ENCODE assay signal across 8 mouse cellular contexts in the genomic region with DNA sequence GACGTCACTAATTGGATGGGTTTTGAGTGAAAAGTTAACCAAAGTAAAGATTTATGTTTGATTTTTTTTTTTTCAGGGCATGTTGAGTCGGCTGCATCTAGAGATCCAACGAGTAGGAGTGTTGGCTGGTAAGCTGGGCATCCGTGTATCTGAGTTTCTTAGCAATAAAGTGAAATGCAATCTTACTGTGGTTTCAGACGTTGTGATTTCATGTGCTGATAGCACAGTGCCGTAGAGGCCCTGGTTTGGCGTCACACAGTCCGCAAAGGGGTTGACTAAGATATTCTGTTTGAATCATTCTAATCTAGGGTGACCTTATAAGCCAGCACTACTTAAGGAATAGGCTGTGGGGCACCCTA. TPM values are rescaled to one million over a fixed set of nuclear protein-coding genes. Genes with fewer than 3 reads are reported as not detected.
A peak's percentile ranks its signal among the peaks of the same experiment; 100 is the strongest.
DNase-seq lines count a peak whose midpoint lies in the region; ATAC-seq and TF ChIP-seq lines count a peak whose summit lies in the region.

No protein-coding gene starts in this region.

- H3K4me2 ChIP-seq in neural tube, embryonic 12.5 days (replicated peaks), result peak overlapping the region; percentile 90

- H3K79me2 ChIP-seq in liver, adult 2 months (ENCODE audit: control insufficient read depth, insufficient read depth, low read length), result peaks cover 25% of the 10 kb centered on the region; the same call in 1 of the 2 replicates

- ATAC-seq in neural tube, embryonic 12.5 days (ENCODE audit: low FRiP score, low read depth), result no peak

- H3K4me3 ChIP-seq in liver, adult 2 months (ENCODE audit: insufficient read depth, low read depth, low read length), result peak overlapping the region; percentile 53
- H3K4me3 ChIP-seq in neural tube, embryonic 12.5 days, result peak overlapping the region; percentile 45

- no peak for DNase-seq in liver, adult 2 months (ENCODE audit: extremely low read depth, low read depth, low spot score)
- no peak for DNase-seq in liver
- DNase-seq in c-Kit-positive CD71-positive TER-119-positive erythroid progenitor cells, embryonic 14.5 days (ENCODE audit: low spot score), result peak; percentile 31
- DNase-seq in induced T-regulatory cell, adult 2 months (ENCODE audit: low read depth), result peak; percentile 85
- no peak for DNase-seq in layer of hippocampus, postnatal 14 days (ENCODE audit: low spot score in 2 of 2)
- no peak for DNase-seq in urinary bladder, postnatal 25 days (ENCODE audit: low spot score)
- DNase-seq in urinary bladder, postnatal 14 days (ENCODE audit: low spot score), result no peak

- no peaks in the 10 kb centered on the region for H3K9me3 ChIP-seq in neural tube, embryonic 12.5 days

- no peaks in the 10 kb centered on the region for H3K36me3 ChIP-seq in liver, adult 2 months (ENCODE audit: control insufficient read depth, insufficient read depth, low read length)
- peaks cover 7% of the 10 kb centered on the region; the same call in 1 of the 2 replicates for H3K36me3 ChIP-seq in neural tube, embryonic 12.5 days

- peaks cover 19% of the 10 kb centered on the region for H3K4me1 ChIP-seq in liver, adult 2 months (ENCODE audit: control insufficient read depth, insufficient read depth, low read length)
- H3K4me1 ChIP-seq in neural tube, embryonic 12.5 days, result peaks cover 53% of the 10 kb centered on the region

- no peak for TF ChIP-seq CTCF in liver, adult 2 months (IDR thresholded peaks at IDR 0.05; ENCODE audit: low read depth, low read length)

- no peaks in the 10 kb centered on the region for H3K27me3 ChIP-seq in liver, adult 2 months (ENCODE audit: control insufficient read depth, insufficient read depth, low read length)
- no peaks in the 10 kb centered on the region for H3K27me3 ChIP-seq in neural tube, embryonic 12.5 days (replicated peaks)

- peak overlapping the region; percentile 27 for H3K27ac ChIP-seq in liver, adult 2 months (replicated peaks; ENCODE audit: insufficient read depth, low read depth, low read length)
- no peak overlapping the region for H3K27ac ChIP-seq in neural tube, embryonic 12.5 days

- no peak for TF ChIP-seq POLR2A in liver, adult 2 months (IDR thresholded peaks at IDR 0.05; ENCODE audit: extremely low read depth, insufficient read depth, low read length)

- under 1% methylated on average over 8 of the region's 8 CpGs for WGBS in liver, adult 2 months
- WGBS in neural tube, embryonic 12.5 days, result 1% methylated on average over 8 of the region's 8 CpGs

- H3K9ac ChIP-seq in liver, adult 2 months (ENCODE audit: low read depth, low read length), result peak overlapping the region; percentile 70
- peak overlapping the region; percentile 58 for H3K9ac ChIP-seq in neural tube, embryonic 12.5 days

RNA-seq across cellular contexts. Expression of gene Traf7, which starts 0.8 kb away (rescaled TPM):
- 13.4 and 14.4 TPM in 2 replicates for total RNA-seq in liver, adult 2 months (2014; rRNA removed)
- 25.3 and 47.5 TPM in 2 replicates for polyA plus RNA-seq in liver, adult 2 months (2012; rRNA removed)
- polyA plus RNA-seq in neural tube, embryonic 12.5 days (2016; fragmentation: Nextera tagmentation; extraction: Ambion mirVana), result 83.4 and 84.0 TPM in 2 replicates
- total RNA-seq in layer of hippocampus, postnatal 14 days (2021), result 10 to 100 TPM; 93.6 to 96.0 TPM

RNA-seq across cellular contexts. Expression of gene Rab26, which starts 5.5 kb away (rescaled TPM):
- 0.13 and 0.37 TPM in 2 replicates for total RNA-seq in liver, adult 2 months (2014; rRNA removed)
- polyA plus RNA-seq in liver, adult 2 months (2012; rRNA removed), result 0.15 and 0.40 TPM in 2 replicates
- 1.6 and 2.2 TPM in 2 replicates for polyA plus RNA-seq in neural tube, embryonic 12.5 days (2016; fragmentation: Nextera tagmentation; extraction: Ambion mirVana)
- 10 to 100 TPM; 60.1 to 69.3 TPM for total RNA-seq in layer of hippocampus, postnatal 14 days (2021)

RNA-seq across cellular contexts. Expression of gene Pkd1, which starts 21.1 kb away (rescaled TPM):
- total RNA-seq in liver, adult 2 months (2014; rRNA removed), result 9.9 and 11.4 TPM in 2 replicates
- polyA plus RNA-seq in liver, adult 2 months (2012; rRNA removed), result 14.7 and 17.4 TPM in 2 replicates
- polyA plus RNA-seq in neural tube, embryonic 12.5 days (2016; fragmentation: Nextera tagmentation; extraction: Ambion mirVana), result 23.0 and 26.5 TPM in 2 replicates
- total RNA-seq in layer of hippocampus, postnatal 14 days (2021), result 10 to 100 TPM; 71.1 to 85.9 TPM

RNA-seq across cellular contexts. Expression of gene Caskin1, which starts 40.1 kb away (rescaled TPM):
- total RNA-seq in liver, adult 2 months (2014; rRNA removed), result under 0.01 and 0.18 TPM in 2 replicates
- 0.18 and 0.26 TPM in 2 replicates for polyA plus RNA-seq in liver, adult 2 months (2012; rRNA removed)
- 23.2 and 25.4 TPM in 2 replicates for polyA plus RNA-seq in neural tube, embryonic 12.5 days (2016; fragmentation: Nextera tagmentation; extraction: Ambion mirVana)
- 100 to 1,000 TPM; 155 to 161 TPM for total RNA-seq in layer of hippocampus, postnatal 14 days (2021)

RNA-seq across cellular contexts. Expression of gene Mlst8, which starts 49.7 kb away (rescaled TPM):
- 3.5 and 3.9 TPM in 2 replicates for total RNA-seq in liver, adult 2 months (2014; rRNA removed)
- polyA plus RNA-seq in liver, adult 2 months (2012; rRNA removed), result 12.9 and 16.7 TPM in 2 replicates
- polyA plus RNA-seq in neural tube, embryonic 12.5 days (2016; fragmentation: Nextera tagmentation; extraction: Ambion mirVana), result 33.8 and 34.9 TPM in 2 replicates
- total RNA-seq in layer of hippocampus, postnatal 14 days (2021), result 10 to 100 TPM; 30.7 to 32.1 TPM

Comparison
In these comparisons a context has a peak if more than half of its experiments do, and no peak if none do; other contexts are left out.
1. DNase-seq: peak in c-Kit-positive CD71-positive TER-119-positive erythroid progenitor cells, embryonic 14.5 days (single experiment) and induced T-regulatory cell, adult 2 months (single experiment); none in liver, adult 2 months (single experiment), liver (single experiment), layer of hippocampus, postnatal 14 days (0 of 2), urinary bladder, postnatal 25 days (single experiment) and urinary bladder, postnatal 14 days (single experiment).
2. RNA of gene Rab26, which starts 5.5 kb away (total RNA-seq): 60.1 to 69.3 TPM in layer of hippocampus, postnatal 14 days; 0.13 to 0.37 TPM in liver, adult 2 months; every median in the first group is over 10 times any median in the second.